Mouse (Mus musculus) ES-E14 (cell line): Measurements from ENCODE around the gene Miga2. TPM values are rescaled to one million over a fixed set of nuclear protein-coding genes. Genes with fewer than 3 reads are reported as not detected.

Experiments used
- DNase-seq: peaks from one replicate; pipeline ENCODE4 v3.0.0-alpha.2; 2013; ENCODE audit warnings: low read depth, low spot score
- H3K27ac ChIP-seq: 2 replicates; pipeline ENCODE4 v1.5.1; 2012; ENCODE audit warnings: low read depth, mild to moderate bottlenecking, low read length, moderate library complexity, mixed read lengths; ENCODE audit not compliant: poor library complexity, insufficient read depth, severe bottlenecking
- H3K36me3 ChIP-seq: 2 replicates; pipeline ENCODE4 v1.6.1; 2012; ENCODE audit warnings: mild to moderate bottlenecking, low read length, moderate library complexity, mixed read lengths; ENCODE audit not compliant: control insufficient read depth, poor library complexity, insufficient read depth, severe bottlenecking
- H3K4me1 ChIP-seq, 2 experiments: fragments of 150-350 bp in 1 of 2; sonication (generic) in 1 of 2; 2 replicates each; pipeline ENCODE4 v1.6.1; 2012; ENCODE audit warnings: low read length in 2 of 2, mild to moderate bottlenecking in 1 of 2, mixed read lengths in 1 of 2; ENCODE audit not compliant: control insufficient read depth in 2 of 2, insufficient read depth in 2 of 2, poor library complexity in 1 of 2
- H3K4me3 ChIP-seq, 2 experiments: fragments of 150-350 bp in 1 of 2; sonication (generic) in 1 of 2; 2 replicates each; pipeline ENCODE4 v1.5.1; 2012; ENCODE audit warnings: low read length in 2 of 2, low read depth in 1 of 2, mild to moderate bottlenecking in 1 of 2, mixed read lengths in 1 of 2; ENCODE audit not compliant: insufficient read depth in 1 of 2, poor library complexity in 1 of 2, severe bottlenecking in 1 of 2
- H3K9ac ChIP-seq: 2 replicates; pipeline ENCODE4 v1.6.1; 2012; ENCODE audit warnings: low read depth, mild to moderate bottlenecking, low read length, mixed read lengths; ENCODE audit not compliant: poor library complexity, insufficient read depth, severe bottlenecking
- H3K9me3 ChIP-seq: fragments of 150-350 bp; sonication (generic); 2 replicates; pipeline ENCODE4 v1.6.1; 2012; ENCODE audit warnings: low read depth, mild to moderate bottlenecking, low read length; ENCODE audit not compliant: control insufficient read depth, insufficient read depth
- CHD2 ChIP-seq: IDR thresholded peaks from 2 replicates; pipeline ENCODE4 v1.6.1; 2014; ENCODE audit warnings: mild to moderate bottlenecking, low read depth, low read length, inconsistent platforms
- HCFC1 ChIP-seq: IDR thresholded peaks from 2 replicates; pipeline ENCODE4 v1.6.1; 2012; ENCODE audit warnings: low read length, inconsistent platforms, borderline replicate concordance; ENCODE audit not compliant: insufficient read depth
- MAFK ChIP-seq: IDR thresholded peaks from 2 replicates; pipeline ENCODE4 v1.6.1; 2014; ENCODE audit warnings: mild to moderate bottlenecking, low read depth, low read length, inconsistent platforms; ENCODE audit not compliant: insufficient read depth
- ZC3H11A ChIP-seq: IDR thresholded peaks from 2 replicates; pipeline ENCODE4 v1.6.1; 2012; ENCODE audit warnings: low read depth, mild to moderate bottlenecking, inconsistent platforms, low read length, borderline replicate concordance
- ZNF384 ChIP-seq: IDR thresholded peaks from 2 replicates; pipeline ENCODE4 v1.6.1; 2012; ENCODE audit warnings: low read depth, low read length, inconsistent platforms
- in situ Hi-C, 2 experiments: fragments of 600-800 bp; cut with MboI; formaldehyde crosslinking; loops; one replicate each; pipeline ENCODE4 v1.15.1; 2025; ENCODE audit warnings: low sequenced_read_pairs in 2 of 2, inconsistent platforms in 1 of 2; ENCODE audit not compliant: unreplicated experiment in 2 of 2
- total RNA-seq: library from RNA; depleted of rRNA; stranded (reverse); fragments of 300-350 nt; gene quantifications from 2 replicates; pipeline ENCODE4 v1.2.3, GENCODE M21; 2012

Miga2 gene
- total RNA-seq, 1 experiment = 46.0 TPM

DNA sequence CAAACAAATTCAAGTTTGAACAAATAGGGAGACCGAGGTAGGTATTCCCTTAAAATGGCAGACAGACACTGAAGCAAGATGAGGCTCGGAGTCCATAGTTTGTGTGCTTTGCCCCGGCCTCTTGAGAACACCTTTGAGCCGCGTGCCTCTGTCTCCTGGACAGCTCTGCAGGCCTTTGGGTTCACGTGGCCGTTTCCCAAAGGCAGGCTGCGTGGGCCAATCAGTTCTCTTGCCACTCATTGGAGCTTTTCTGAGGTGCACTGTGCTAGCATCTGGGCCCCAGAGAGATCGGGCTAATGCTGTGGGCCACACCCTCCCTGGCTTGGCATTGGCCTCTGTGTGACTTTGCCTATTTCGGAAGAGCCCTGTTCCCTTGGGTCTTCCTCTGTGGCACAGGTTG is 11.9 kb downstream of the Miga2 start:
- DNase-seq = no peak
- no peak overlapping the region for H3K9ac ChIP-seq
- H3K9me3 ChIP-seq = no peaks in the 10 kb centered on the region
- in situ Hi-C loops = no loop called here
- H3K4me3 ChIP-seq = no peak overlapping the region
- H3K36me3 ChIP-seq = peaks cover 49% of the 10 kb centered on the region
- no peak for TF ChIP-seq HCFC1
- no peak for TF ChIP-seq MAFK
- TF ChIP-seq ZNF384 = no peak
- no peak for TF ChIP-seq ZC3H11A
- no peak for TF ChIP-seq CHD2
- H3K4me1 ChIP-seq = no peaks in the 10 kb centered on the region
- H3K27ac ChIP-seq = no peak overlapping the region

DNA sequence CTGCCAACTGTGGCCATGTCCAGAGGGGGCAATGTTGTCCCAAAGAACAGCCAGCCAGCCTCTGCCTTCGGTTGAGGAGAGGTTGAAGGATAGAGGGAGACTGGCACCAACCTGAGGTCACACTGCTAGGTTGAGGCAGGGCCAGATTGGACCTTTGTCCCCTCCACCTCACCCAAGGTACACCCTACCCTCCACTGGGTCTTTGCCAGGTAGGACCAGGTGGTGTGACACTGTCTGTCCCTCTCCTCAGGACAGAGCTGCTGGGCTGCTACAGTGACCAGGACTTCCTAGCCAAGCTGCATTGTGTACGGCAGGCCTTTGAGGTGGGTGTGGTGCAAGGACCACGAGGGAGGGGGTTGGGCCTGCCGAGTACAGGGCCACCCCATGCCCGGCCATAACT is 13.7 kb downstream of the Miga2 start:
- in situ Hi-C loops = no loop called here
- Histone ChIP-seq H3K9me3 (no peaks in the 10 kb centered on the region), H3K9ac (no peak overlapping the region), H3K4me1 (no peaks in the 10 kb centered on the region), H3K36me3 (peaks cover 51% of the 10 kb centered on the region), H3K4me3 (no peak overlapping the region), H3K27ac (no peak overlapping the region)
- no peak for DNase-seq
- TF ChIP-seq CHD2 = no peak
- no peak for TF ChIP-seq HCFC1
- no peak for TF ChIP-seq ZC3H11A
- TF ChIP-seq MAFK = no peak
- TF ChIP-seq ZNF384 = no peak

DNA sequence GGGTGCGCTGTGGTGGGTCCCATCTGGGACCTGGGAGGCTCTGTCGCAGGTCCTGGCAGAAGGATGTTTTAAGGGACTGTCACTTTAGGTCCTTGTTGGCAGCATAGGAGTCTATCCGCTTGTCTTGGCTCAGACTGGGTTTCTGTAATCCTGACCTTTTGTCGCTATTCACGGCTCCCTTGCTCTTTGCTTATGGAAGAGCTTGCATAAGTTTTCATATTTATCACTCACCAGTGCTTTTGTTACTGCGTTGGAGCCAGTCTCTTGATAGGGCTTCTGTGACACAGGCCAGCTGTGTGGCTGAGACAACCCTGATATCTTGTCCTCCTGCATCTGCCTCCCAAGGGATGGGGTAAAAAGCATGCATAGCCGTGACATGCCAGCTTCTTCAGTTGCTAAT is 15.3 kb downstream of the Miga2 start:
- no peak for DNase-seq
- TF ChIP-seq ZC3H11A (no peak), CHD2 (no peak), MAFK (no peak), HCFC1 (no peak), ZNF384 (no peak)
- no peak overlapping the region for H3K9ac ChIP-seq
- no peaks in the 10 kb centered on the region for H3K9me3 ChIP-seq
- H3K4me1 ChIP-seq = no peaks in the 10 kb centered on the region
- H3K27ac ChIP-seq = no peak overlapping the region
- in situ Hi-C loops = no loop called here
- H3K4me3 ChIP-seq = no peak overlapping the region
- H3K36me3 ChIP-seq = peaks cover 47% of the 10 kb centered on the region

DNA sequence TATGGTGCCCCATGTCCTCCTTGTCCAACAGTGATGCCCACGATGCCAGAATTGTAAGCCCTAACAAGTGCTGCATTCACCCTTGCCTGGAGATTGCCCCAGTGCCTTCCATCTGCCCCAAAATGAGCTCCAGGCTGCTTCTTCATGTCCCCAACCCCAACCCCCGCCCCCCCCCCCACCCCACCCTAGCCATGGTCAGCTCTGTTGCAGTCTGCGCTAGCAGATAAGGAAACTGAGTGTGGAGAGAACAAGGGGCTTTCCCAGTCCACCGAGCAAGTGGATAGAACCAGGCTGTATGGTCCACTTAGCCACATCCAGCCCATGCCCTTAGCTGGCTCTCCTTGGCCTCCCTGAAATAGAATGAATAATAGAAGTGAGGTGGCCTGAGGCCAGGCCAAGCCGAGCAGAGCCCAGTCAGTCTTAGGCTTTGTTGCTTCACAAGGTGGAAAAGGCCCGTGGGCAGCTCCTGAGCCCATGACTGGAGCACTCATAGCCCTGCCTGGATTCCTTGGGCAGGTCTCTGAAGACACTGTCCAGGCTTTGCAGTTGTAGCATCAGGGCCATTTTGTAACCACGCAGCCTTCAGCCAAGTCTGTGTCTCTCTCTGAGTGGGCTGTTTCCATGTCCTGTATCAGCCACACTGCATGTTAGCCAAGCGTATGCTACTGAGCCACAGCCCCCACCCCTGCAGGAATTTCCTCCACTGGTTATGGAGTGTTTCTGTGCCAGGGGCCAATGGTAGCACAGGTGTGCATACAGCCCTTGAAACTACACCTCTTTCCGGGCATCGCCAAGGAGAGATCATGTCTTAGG is 16.7 kb downstream of the Miga2 start:
- no peak overlapping the region for H3K27ac ChIP-seq
- H3K4me3 ChIP-seq = no peak overlapping the region
- in situ Hi-C loops = no loop called here
- H3K9ac ChIP-seq = no peak overlapping the region
- H3K9me3 ChIP-seq = no peaks in the 10 kb centered on the region
- H3K36me3 ChIP-seq = peaks cover 48% of the 10 kb centered on the region
- DNase-seq = no peak
- H3K4me1 ChIP-seq = no peaks in the 10 kb centered on the region
- TF ChIP-seq ZC3H11A (no peak), HCFC1 (no peak), CHD2 (no peak), ZNF384 (no peak), MAFK (no peak)
